Mouse (Mus musculus): ENCODE results near the gene Vps4a.
A peak's percentile ranks its signal among the peaks of the same experiment; 100 is the strongest.
"Not testable (repeated sequence)": the region's sequence is repeated elsewhere in the genome, so short reads cannot be mapped to it uniquely, and the experiment has no call there.

Vps4a gene

GRCm38 (mm10) chr8:107030650-107031576 is at the start of gene Vps4a:
Vps4a (plus strand) TSS chr8:107031222.
- DNase-seq (ENCODE audit: extremely low read depth, low read depth), result peak; percentile 74

- DNase-seq (ENCODE audit: extremely low read depth, low read depth), result no peak
These were observed 45.6 kb upstream of the Vps4a start for GRCm38 (mm10) chr8:106985404-106985821.

- DNase-seq (ENCODE audit: extremely low read depth, low read depth), result no peak
These were observed 45.1 kb upstream of the Vps4a start for GRCm38 (mm10) chr8:106985951-106986350.

GRCm38 (mm10) chr8:106987557-106987956 is 43.5 kb upstream of the Vps4a start:
- DNase-seq (ENCODE audit: extremely low read depth, low read depth), result no peak

- no peak for DNase-seq (ENCODE audit: extremely low read depth, low read depth)
These were observed 39.6 kb upstream of the Vps4a start for GRCm38 (mm10) chr8:106991393-106991792.

GRCm38 (mm10) chr8:106996339-106996738 is 34.7 kb upstream of the Vps4a start:
- DNase-seq (ENCODE audit: extremely low read depth, low read depth), result not testable (repeated sequence)

- no peak for DNase-seq (ENCODE audit: extremely low read depth, low read depth)
These were observed 33.6 kb upstream of the Vps4a start for GRCm38 (mm10) chr8:106997416-106997815.

GRCm38 (mm10) chr8:106999068-106999467 is 32.0 kb upstream of the Vps4a start:
- no peak for DNase-seq (ENCODE audit: extremely low read depth, low read depth)

GRCm38 (mm10) chr8:107002532-107002931 is 28.5 kb upstream of the Vps4a start:
- DNase-seq (ENCODE audit: extremely low read depth, low read depth), result peak; percentile 53

- DNase-seq (ENCODE audit: extremely low read depth, low read depth), result no peak
These were observed 23.2 kb upstream of the Vps4a start for GRCm38 (mm10) chr8:107007795-107008194.

- no peak for DNase-seq (ENCODE audit: extremely low read depth, low read depth)
These were observed 18.4 kb upstream of the Vps4a start for GRCm38 (mm10) chr8:107012666-107013065.

GRCm38 (mm10) chr8:107014915-107015314 is 16.1 kb upstream of the Vps4a start:
- DNase-seq (ENCODE audit: extremely low read depth, low read depth), result no peak

- no peak for DNase-seq (ENCODE audit: extremely low read depth, low read depth)
These were observed 7.5 kb upstream of the Vps4a start for GRCm38 (mm10) chr8:107023479-107023878.

- DNase-seq (ENCODE audit: extremely low read depth, low read depth), result no peak
These were observed 1.7 kb upstream of the Vps4a start for GRCm38 (mm10) chr8:107029310-107029709.

GRCm38 (mm10) chr8:107030058-107030457 is 964 bp upstream of the Vps4a start:
- peak; percentile 60 for DNase-seq (ENCODE audit: extremely low read depth, low read depth)

- no peak for DNase-seq (ENCODE audit: extremely low read depth, low read depth)
These were observed 612 bp downstream of the Vps4a start for GRCm38 (mm10) chr8:107031577-107032090.

GRCm38 (mm10) chr8:107033609-107034008 is 2.6 kb downstream of the Vps4a start:
- DNase-seq (ENCODE audit: extremely low read depth, low read depth), result not testable (repeated sequence)

GRCm38 (mm10) chr8:107035641-107036040 is 4.6 kb downstream of the Vps4a start:
- DNase-seq (ENCODE audit: extremely low read depth, low read depth), result no peak

GRCm38 (mm10) chr8:107036626-107037025 is 5.6 kb downstream of the Vps4a start:
- DNase-seq (ENCODE audit: extremely low read depth, low read depth), result no peak

- DNase-seq (ENCODE audit: extremely low read depth, low read depth), result peak; percentile 24
These were observed 9.6 kb downstream of the Vps4a start for GRCm38 (mm10) chr8:107040632-107041031.

GRCm38 (mm10) chr8:107045478-107045877 is 14.5 kb downstream of the Vps4a start:
- DNase-seq (ENCODE audit: extremely low read depth, low read depth), result no peak

- DNase-seq (ENCODE audit: extremely low read depth, low read depth), result no peak
These were observed 16.0 kb downstream of the Vps4a start for GRCm38 (mm10) chr8:107046976-107047375.
